Mouse (Mus musculus) G1E (cell line): ENCODE measurements around the gene Gm10563. TPM values are rescaled to one million over a fixed set of nuclear protein-coding genes. Genes with fewer than 3 reads are reported as not detected.

Experiments used
- ATAC-seq: 2 replicates; pipeline ENCODE4 v1.8.0; 2016; ENCODE audit warnings: mild to moderate bottlenecking; ENCODE audit not compliant: insufficient number of reproducible peaks, poor library complexity, low FRiP score, severe bottlenecking; ENCODE audit errors: extremely low read depth
- DNase-seq: peaks from one replicate; pipeline ENCODE4 v3.0.0; 2012; ENCODE audit warnings: low spot score
- H3K27me3 ChIP-seq: 2 replicates; pipeline ENCODE4 v1.6.1; 2012; ENCODE audit warnings: mild to moderate bottlenecking, low read length, inconsistent platforms; ENCODE audit not compliant: insufficient read depth
- H3K36me3 ChIP-seq: replicated peaks from 2 replicates; pipeline ENCODE3; 2012; ENCODE audit warnings: mild to moderate bottlenecking, inconsistent platforms
- H3K4me1 ChIP-seq: 2 replicates; pipeline ENCODE4 v1.6.1; 2012; ENCODE audit warnings: low read depth, low read length, inconsistent platforms, mixed read lengths; ENCODE audit not compliant: insufficient read depth
- H3K4me3 ChIP-seq: 2 replicates; pipeline ENCODE4 v1.5.1; 2012; ENCODE audit warnings: low read depth, mild to moderate bottlenecking, inconsistent platforms, low read length, moderate library complexity, mixed read lengths
- H3K9me3 ChIP-seq: replicated peaks from 2 replicates; pipeline ENCODE4 v1.6.1; 2012; ENCODE audit warnings: inconsistent platforms
- CTCF ChIP-seq: IDR thresholded peaks from 2 replicates; pipeline ENCODE4 v1.5.1; 2012; ENCODE audit warnings: low read depth, low read length, inconsistent platforms, mixed read lengths
- GATA1 ChIP-seq: IDR thresholded peaks from 2 replicates; pipeline ENCODE4 v1.6.1; 2012; ENCODE audit warnings: borderline replicate concordance, low read length, inconsistent platforms, mixed read lengths
- GATA2 ChIP-seq: IDR thresholded peaks from 2 replicates; pipeline ENCODE4 v1.6.1; 2012; ENCODE audit warnings: low read depth, low read length, inconsistent platforms, borderline replicate concordance
- POLR2AphosphoS5 ChIP-seq: IDR thresholded peaks from 2 replicates; pipeline ENCODE4 v1.6.1; 2012; ENCODE audit warnings: low read depth, low read length, inconsistent platforms; ENCODE audit not compliant: insufficient replicate concordance
- TAL1 ChIP-seq: conservative IDR thresholded peaks from 2 replicates; pipeline ENCODE4 v1.6.1; 2012; ENCODE audit warnings: low read depth, low read length, inconsistent platforms, mixed read lengths
- polyA plus RNA-seq: library from polyadenylated mRNA; stranded (reverse); fragments of >175 nt; gene quantifications from 2 replicates; pipeline ENCODE4 v1.2.3, GENCODE M21; 2012
- total RNA-seq, 2 experiments: library from RNA; stranded (forward) in 1 of 2; stranded (reverse) in 1 of 2; fragments of 200-1000 nt in 1 of 2; fragments of >200 nt in 1 of 2; fragmentation: Nextera tagmentation in 1 of 2; gene quantifications; 2 replicates each; pipeline ENCODE4 v1.2.3; 2014 to 2017

The Gm10563 gene
- total and polyA plus RNA-seq, 3 experiments = not detected

DNA sequence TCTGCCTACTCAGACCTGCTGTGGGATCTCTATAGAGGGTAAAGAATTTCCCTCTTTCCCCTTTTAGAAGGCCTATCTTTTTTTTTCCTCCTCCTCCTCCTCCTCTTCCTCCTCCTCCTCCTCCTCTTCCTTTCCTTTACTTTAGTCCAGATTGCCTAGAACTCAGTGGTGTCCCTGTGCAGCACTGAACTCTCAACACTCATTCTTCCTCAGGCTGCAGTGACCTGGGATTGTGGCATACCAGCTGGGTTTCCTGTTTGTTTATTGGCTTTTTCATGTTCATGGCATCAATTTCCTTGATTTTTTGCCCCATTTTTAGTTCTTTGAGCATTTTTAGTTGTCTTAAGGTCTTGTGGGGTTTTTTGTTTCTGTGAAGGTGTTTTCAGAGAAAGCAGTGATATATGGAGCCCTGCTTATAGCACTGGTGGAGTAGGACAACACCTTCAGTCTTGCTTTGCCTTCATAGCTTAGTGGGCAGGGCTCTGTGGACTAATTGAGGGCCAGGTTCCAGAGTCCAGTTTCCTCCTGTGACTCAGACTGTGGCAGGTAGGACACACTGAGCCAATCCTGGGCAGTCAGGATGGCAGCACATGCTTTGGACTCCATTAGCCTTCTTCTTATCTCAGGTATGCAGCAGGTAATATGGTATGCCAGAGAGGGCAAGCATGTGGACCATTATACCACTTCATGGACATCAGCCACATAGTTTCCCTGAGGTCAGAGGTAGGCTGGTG lies 9.3 kb downstream of the Gm10563 start:
- ATAC-seq = no peak
- no peak for TF ChIP-seq GATA2

DNA sequence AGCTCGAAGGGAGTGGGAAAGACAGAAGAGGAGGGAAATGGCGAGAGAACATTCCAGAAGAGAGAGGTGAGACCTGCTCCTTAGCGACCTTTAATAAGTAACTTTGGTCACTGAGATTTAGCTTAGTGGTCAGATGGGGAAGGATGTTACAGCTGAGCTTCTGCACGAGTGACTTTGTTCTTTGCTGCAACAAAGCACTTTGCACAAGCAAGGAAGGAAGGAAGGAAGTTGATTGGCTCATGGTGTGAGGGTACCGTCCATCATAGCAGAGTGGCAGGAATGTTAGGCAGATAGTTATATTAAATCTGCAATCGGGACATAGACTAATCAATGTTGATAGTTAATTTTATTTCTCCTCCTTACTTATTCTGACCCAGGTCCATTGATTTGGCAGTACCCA lies 14.9 kb downstream of the Gm10563 start:
- Histone ChIP-seq H3K4me1 (peaks cover 6% of the 10 kb centered on the region), H3K4me3 (no peak overlapping the region), H3K27me3 (no peaks in the 10 kb centered on the region), H3K36me3 (peaks cover 85% of the 10 kb centered on the region), H3K9me3 (no peaks in the 10 kb centered on the region)
- DNase-seq (no peak), ATAC-seq (no peak)
- TF ChIP-seq POLR2AphosphoS5 = no peak
- no peak for TF ChIP-seq TAL1
- no peak for TF ChIP-seq GATA2
- TF ChIP-seq GATA1 = no peak
- no peak for TF ChIP-seq CTCF

More for the DNA sequence above, 9.3 kb downstream of the Gm10563 start:
- H3K9me3 ChIP-seq = no peaks in the 10 kb centered on the region
- peaks cover 94% of the 10 kb centered on the region for H3K36me3 ChIP-seq
- peaks cover 6% of the 10 kb centered on the region; the same call in 1 of the 2 replicates for H3K4me1 ChIP-seq
- no peaks in the 10 kb centered on the region for H3K27me3 ChIP-seq
- H3K4me3 ChIP-seq = no peak overlapping the region
- no peak for DNase-seq

DNA sequence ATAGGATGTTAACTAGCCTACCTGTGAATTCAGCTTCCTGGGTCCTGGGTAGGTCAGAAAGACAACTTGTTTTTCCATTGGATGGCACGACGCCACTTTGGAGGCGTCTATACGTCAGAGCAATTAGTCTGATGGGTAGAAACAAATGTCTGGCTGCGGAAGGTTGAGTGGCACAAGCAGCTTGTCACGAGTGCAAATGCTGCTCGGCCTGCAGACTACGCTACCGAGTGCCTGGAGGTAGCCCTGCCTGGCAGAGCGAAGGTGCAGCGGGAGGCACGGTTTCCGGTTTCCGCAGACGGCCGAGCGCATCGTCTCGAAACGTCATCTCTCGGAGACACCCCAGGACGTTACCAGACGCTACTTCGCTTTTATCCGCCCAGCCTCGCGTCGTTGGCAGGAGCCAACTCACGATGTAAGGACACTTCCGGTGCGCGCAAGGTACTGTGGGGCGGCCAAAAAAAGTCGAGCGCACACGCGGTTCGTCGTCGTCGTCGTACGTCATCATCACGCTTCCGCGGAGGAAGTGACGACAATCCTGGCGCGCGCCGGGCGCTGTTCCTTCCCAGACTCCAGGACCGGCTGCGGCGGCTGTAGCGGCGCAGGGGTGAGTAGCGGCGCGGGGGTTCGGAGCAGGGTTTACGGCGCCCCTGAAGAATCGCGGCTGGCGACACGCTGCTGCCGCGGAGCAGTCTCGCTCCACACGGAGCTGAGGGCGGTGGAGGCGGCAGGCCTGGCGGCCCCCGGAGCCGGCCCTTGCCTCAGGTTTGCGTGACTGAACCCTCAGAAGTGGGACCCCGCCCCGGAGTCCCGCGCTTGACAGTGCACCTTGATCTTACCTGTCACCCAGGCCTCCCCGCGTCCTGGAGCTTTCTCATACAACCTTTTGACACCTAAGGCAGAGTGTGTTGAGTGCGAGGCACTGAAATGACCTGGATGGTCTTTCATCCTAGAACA lies 20.6 kb downstream of the Gm10563 start, which contains the start of gene Cdk11b:
Gene Cdk11b, plus strand, starts transcription at position 517 of the 954 bp plus-strand sequence.
- DNase-seq (peak; percentile 93), ATAC-seq (peak; percentile 96)
- Histone ChIP-seq H3K4me1 (peaks cover 9% of the 10 kb centered on the region), H3K36me3 (peaks cover 61% of the 10 kb centered on the region), H3K4me3 (peak within 1 kb of the TSS; percentile 97), H3K27me3 (no peaks in the 10 kb centered on the region), H3K9me3 (no peaks in the 10 kb centered on the region)
- no peak for TF ChIP-seq TAL1
- peak; percentile 18; the same call in 1 of the 2 replicates for TF ChIP-seq POLR2AphosphoS5

DNA sequence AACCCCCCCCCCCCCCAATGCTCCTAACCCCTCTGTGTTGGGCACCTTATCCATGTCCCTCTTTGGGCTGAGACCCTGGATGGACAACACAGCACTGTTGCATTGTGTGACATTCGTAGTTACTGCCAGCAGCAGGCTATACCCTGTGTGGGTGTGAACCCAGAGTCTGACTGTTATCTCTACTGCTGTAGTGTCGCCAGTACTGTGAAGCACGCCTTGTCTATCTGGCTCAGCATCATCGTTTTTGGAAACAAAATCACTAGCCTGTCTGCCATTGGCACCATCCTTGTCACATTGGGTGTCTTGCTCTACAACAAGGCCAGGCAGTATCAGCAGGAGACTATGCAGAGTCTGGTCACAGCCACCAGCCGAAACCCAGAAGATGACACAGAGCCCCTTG lies 26.9 kb downstream of the Gm10563 start:
- no peak overlapping the region for H3K4me3 ChIP-seq
- no peaks in the 10 kb centered on the region for H3K27me3 ChIP-seq
- no peak for ATAC-seq
- TF ChIP-seq GATA2 = no peak
- no peak for TF ChIP-seq GATA1
- TF ChIP-seq CTCF = no peak
- no peak for TF ChIP-seq TAL1
- no peak for TF ChIP-seq POLR2AphosphoS5
- peaks cover 12% of the 10 kb centered on the region for H3K4me1 ChIP-seq
- H3K36me3 ChIP-seq = peaks cover 88% of the 10 kb centered on the region
- no peak for DNase-seq
- no peaks in the 10 kb centered on the region for H3K9me3 ChIP-seq

DNA sequence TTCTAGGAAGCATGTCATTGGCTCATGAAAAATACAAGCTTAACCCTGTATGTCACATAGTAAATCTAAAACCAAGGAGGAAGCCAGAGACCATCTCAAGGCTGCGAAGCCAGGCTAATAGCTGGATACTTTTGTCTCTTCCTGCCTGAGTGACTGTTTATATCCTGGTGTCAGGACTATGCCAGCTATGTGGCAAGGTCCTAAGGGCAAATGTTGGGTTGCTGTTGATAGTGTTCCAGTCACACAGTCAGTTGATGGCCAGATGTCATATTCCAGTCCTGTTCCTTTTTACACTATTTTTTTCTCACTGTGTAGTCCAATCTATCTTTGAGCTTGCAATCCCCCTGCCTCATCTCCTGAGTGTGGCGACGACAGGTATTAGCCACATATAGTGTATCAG lies 31.9 kb downstream of the Gm10563 start:
- no peak for DNase-seq
- ATAC-seq = no peak
- peaks cover 92% of the 10 kb centered on the region for H3K36me3 ChIP-seq
- TF ChIP-seq GATA2 (no peak), GATA1 (no peak), CTCF (no peak), TAL1 (no peak)
- H3K9me3 ChIP-seq = no peaks in the 10 kb centered on the region
- H3K4me3 ChIP-seq = no peak overlapping the region
- H3K4me1 ChIP-seq = peaks cover 7% of the 10 kb centered on the region; the same call in 1 of the 2 replicates
- no peaks in the 10 kb centered on the region for H3K27me3 ChIP-seq

DNA sequence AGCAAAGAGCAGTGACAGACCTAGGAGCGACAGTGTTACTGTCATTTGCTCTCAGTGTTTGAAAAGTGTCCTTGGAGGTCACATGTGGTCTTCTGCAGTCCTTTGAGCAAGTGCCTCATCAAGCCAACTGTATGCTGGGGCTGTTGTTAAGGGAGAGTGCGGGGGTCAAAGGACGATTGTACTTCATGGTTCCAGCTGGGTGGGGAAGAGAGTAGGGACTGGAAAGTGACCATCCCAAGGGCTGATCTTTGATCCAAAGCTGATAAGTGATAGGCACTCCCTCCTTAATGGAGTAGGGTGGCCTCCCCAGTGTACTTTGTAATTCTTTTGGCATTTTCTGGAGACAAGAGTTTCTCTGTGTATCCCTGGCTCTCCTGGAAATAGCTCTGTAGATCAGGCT lies 33.3 kb downstream of the Gm10563 start:
- H3K9me3 ChIP-seq = no peaks in the 10 kb centered on the region
- H3K4me3 ChIP-seq = no peak overlapping the region
- ATAC-seq (no peak), DNase-seq (no peak)
- H3K27me3 ChIP-seq = no peaks in the 10 kb centered on the region
- H3K4me1 ChIP-seq = peaks cover 14% of the 10 kb centered on the region
- H3K36me3 ChIP-seq = peaks cover 91% of the 10 kb centered on the region
- no peak for TF ChIP-seq CTCF
- no peak for TF ChIP-seq TAL1

DNA sequence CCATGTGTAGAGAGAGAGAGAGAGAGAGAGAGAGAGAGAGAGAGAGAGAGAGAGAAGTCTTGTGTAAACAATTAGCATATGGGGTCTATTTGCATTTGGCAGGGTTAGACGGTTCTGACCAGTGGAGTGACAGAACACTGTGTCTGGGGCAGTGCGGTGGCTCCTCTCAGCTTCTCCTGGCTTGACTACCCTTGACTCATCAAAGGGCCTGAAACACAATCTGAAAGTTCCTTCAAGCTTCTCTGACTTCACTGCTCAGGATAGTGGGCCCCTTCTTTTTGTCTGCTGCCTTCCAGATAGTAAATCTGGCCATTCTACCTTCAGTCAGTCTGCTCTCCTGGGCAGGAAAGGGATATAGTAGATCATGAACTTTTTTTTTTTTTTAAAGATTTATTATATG lies 38.4 kb downstream of the Gm10563 start:
- Histone ChIP-seq H3K4me1 (peaks cover 41% of the 10 kb centered on the region), H3K27me3 (no peaks in the 10 kb centered on the region), H3K4me3 (no peak overlapping the region), H3K36me3 (peaks cover 87% of the 10 kb centered on the region), H3K9me3 (no peaks in the 10 kb centered on the region)
- no peak for ATAC-seq
- TF ChIP-seq POLR2AphosphoS5 (no peak), GATA1 (no peak), GATA2 (no peak), CTCF (no peak), TAL1 (no peak)
- no peak for DNase-seq
